Mouse (Mus musculus): ENCODE results near the gene Cpne1.

The Cpne1 gene

GRCm38 (mm10) chr2:156079183-156079560 lies 32.6 kb downstream of the Cpne1 start:
- DNase-seq, result peak; percentile 65

GRCm38 (mm10) chr2:156078421-156079182 lies 33.2 kb downstream of the Cpne1 start:
- peak; percentile 82 for DNase-seq

- DNase-seq, result peak; percentile 87
Measured at GRCm38 (mm10) chr2:156077461-156077860, 34.3 kb downstream of the Cpne1 start.

- DNase-seq, result peak; percentile 94
Measured at GRCm38 (mm10) chr2:156073725-156074124, 38.0 kb downstream of the Cpne1 start.

GRCm38 (mm10) chr2:156071236-156071635 lies 40.5 kb downstream of the Cpne1 start:
- peak; percentile 69 for DNase-seq

GRCm38 (mm10) chr2:156067916-156068315 lies 43.8 kb downstream of the Cpne1 start:
- peak; percentile 70 for DNase-seq

- no peak for DNase-seq
Measured at GRCm38 (mm10) chr2:156066126-156066525, 45.6 kb downstream of the Cpne1 start.

- peak; percentile 96 for DNase-seq
Measured at GRCm38 (mm10) chr2:156065099-156066041, 46.4 kb downstream of the Cpne1 start, which contains the start of gene Spag4. Gene Spag4 (plus strand): TSS chr2:156065175.

GRCm38 (mm10) chr2:156052816-156053215 lies 58.9 kb downstream of the Cpne1 start, which contains the start of gene Fer1l4:
Gene Fer1l4 (minus strand): TSS chr2:156052947.
- DNase-seq, result no peak

- no peak for DNase-seq
Measured at GRCm38 (mm10) chr2:156047929-156048328, 63.8 kb downstream of the Cpne1 start.

GRCm38 (mm10) chr2:156042903-156043302 lies 68.9 kb downstream of the Cpne1 start:
- DNase-seq, result peak; percentile 60

- peak; percentile 37 for DNase-seq
Measured at GRCm38 (mm10) chr2:156039390-156039789, 72.4 kb downstream of the Cpne1 start.

GRCm38 (mm10) chr2:156025482-156025881 lies 86.3 kb downstream of the Cpne1 start:
- DNase-seq, result no peak

All from heart, adult 11 months (tissue).